Mouse (Mus musculus) cortical plate, adult 2 months (tissue): ENCODE measurements around the gene Wdr38.

Experiments used
- CTCF ChIP-seq: fragments of 200-500 bp; IDR thresholded peaks from 2 replicates; pipeline ENCODE4 v1.5.1; 2011; ENCODE audit warnings: mild to moderate bottlenecking, control low read depth, low read length; ENCODE audit not compliant: insufficient read depth; ENCODE audit errors: extremely low read depth
- POLR2A ChIP-seq: fragments of 200-500 bp; IDR thresholded peaks from 2 replicates; pipeline ENCODE4 v1.6.1; 2011; ENCODE audit warnings: mild to moderate bottlenecking, low read length, control low read depth; ENCODE audit not compliant: insufficient read depth; ENCODE audit errors: extremely low read depth

GRCm38 (mm10) chr2:38975941-38976805 is 21.1 kb upstream of the Wdr38 start:
- no peak for TF ChIP-seq POLR2A
- no peak for TF ChIP-seq CTCF
